Mouse (Mus musculus): ENCODE data around the gene Stk32b. TPM values are rescaled to one million over a fixed set of nuclear protein-coding genes. Genes with fewer than 3 reads are reported as not detected.

Gene Stk32b
- total and polyA plus RNA-seq, 2 experiments from 2014 or later = 18.9 to 22.8 TPM

- TF ChIP-seq CTCF (IDR thresholded peaks at IDR 0.05; ENCODE audit: low read depth) = no peak
- no peaks in the 10 kb centered on the region for H3K4me1 ChIP-seq (ENCODE audit: insufficient read depth)
- DNase-seq (peak; percentile 73), ATAC-seq (peak; percentile 71; the same call in 1 of the 2 replicates)
- H3K27me3 ChIP-seq (ENCODE audit: insufficient read depth, low read length) = no peaks in the 10 kb centered on the region
- H3K4me3 ChIP-seq (ENCODE audit: low read depth, low read length) = no peak overlapping the region
- H3K9me3 ChIP-seq (ENCODE audit: low read length) = no peaks in the 10 kb centered on the region
- H3K27ac ChIP-seq (ENCODE audit: low read depth, low read length) = no peak overlapping the region
- H3K9ac ChIP-seq = no peak overlapping the region
- WGBS = 62% methylated on average over 5 of the region's 5 CpGs
- H3K4me2 ChIP-seq (ENCODE audit: low read depth) = no peak overlapping the region
- no peaks in the 10 kb centered on the region for H3K36me3 ChIP-seq (ENCODE audit: insufficient read depth)
These were observed 181.7 kb downstream of the Stk32b start for GRCm38 (mm10) chr5:37535227-37535626.

- WGBS = 84% methylated on average over 5 of the region's 5 CpGs
- DNase-seq = no peak
- TF ChIP-seq CTCF (IDR thresholded peaks at IDR 0.05; ENCODE audit: low read depth) = no peak
- Histone ChIP-seq H3K27me3 (ENCODE audit: insufficient read depth, low read length) (no peaks in the 10 kb centered on the region), H3K4me3 (ENCODE audit: low read depth, low read length) (no peak overlapping the region), H3K27ac (ENCODE audit: low read depth, low read length) (no peak overlapping the region), H3K9me3 (ENCODE audit: low read length) (no peaks in the 10 kb centered on the region), H3K36me3 (ENCODE audit: insufficient read depth) (no peaks in the 10 kb centered on the region), H3K4me2 (ENCODE audit: low read depth) (no peak overlapping the region), H3K4me1 (ENCODE audit: insufficient read depth) (no peaks in the 10 kb centered on the region), H3K9ac (no peak overlapping the region)
- no peak for ATAC-seq
These were observed 191.6 kb downstream of the Stk32b start for GRCm38 (mm10) chr5:37525363-37525762.

- H3K9ac ChIP-seq = no peak overlapping the region
- ATAC-seq = no peak
- no peak overlapping the region for H3K27ac ChIP-seq (ENCODE audit: low read depth, low read length)
- DNase-seq = no peak
- no peaks in the 10 kb centered on the region for H3K9me3 ChIP-seq (ENCODE audit: low read length)
- WGBS = 67% methylated on average over 3 of the region's 3 CpGs
- no peak overlapping the region for H3K4me2 ChIP-seq (ENCODE audit: low read depth)
- no peaks in the 10 kb centered on the region for H3K27me3 ChIP-seq (ENCODE audit: insufficient read depth, low read length)
- no peaks in the 10 kb centered on the region for H3K4me1 ChIP-seq (ENCODE audit: insufficient read depth)
- no peak overlapping the region for H3K4me3 ChIP-seq (ENCODE audit: low read depth, low read length)
- TF ChIP-seq CTCF (IDR thresholded peaks at IDR 0.05; ENCODE audit: low read depth) = no peak
- no peaks in the 10 kb centered on the region for H3K36me3 ChIP-seq (ENCODE audit: insufficient read depth)
These were observed 196.5 kb downstream of the Stk32b start for GRCm38 (mm10) chr5:37520441-37520840.

- DNase-seq = no peak
- no peaks in the 10 kb centered on the region for H3K4me1 ChIP-seq (ENCODE audit: insufficient read depth)
- H3K36me3 ChIP-seq (ENCODE audit: insufficient read depth) = no peaks in the 10 kb centered on the region
- no peak overlapping the region for H3K4me3 ChIP-seq (ENCODE audit: low read depth, low read length)
- ATAC-seq = no peak
- no peaks in the 10 kb centered on the region for H3K27me3 ChIP-seq (ENCODE audit: insufficient read depth, low read length)
- no peaks in the 10 kb centered on the region for H3K9me3 ChIP-seq (ENCODE audit: low read length)
- H3K4me2 ChIP-seq (ENCODE audit: low read depth) = no peak overlapping the region
- no peak overlapping the region for H3K27ac ChIP-seq (ENCODE audit: low read depth, low read length)
- 25% methylated on average over 2 of the region's 2 CpGs for WGBS
- no peak for TF ChIP-seq CTCF (IDR thresholded peaks at IDR 0.05; ENCODE audit: low read depth)
- H3K9ac ChIP-seq = no peak overlapping the region
These were observed 204.5 kb downstream of the Stk32b start for GRCm38 (mm10) chr5:37512479-37512878.

- Histone ChIP-seq H3K4me3 (ENCODE audit: low read depth, low read length) (no peak overlapping the region), H3K4me1 (ENCODE audit: insufficient read depth) (no peaks in the 10 kb centered on the region), H3K9me3 (ENCODE audit: low read length) (no peaks in the 10 kb centered on the region), H3K27ac (ENCODE audit: low read depth, low read length) (no peak overlapping the region), H3K36me3 (ENCODE audit: insufficient read depth) (no peaks in the 10 kb centered on the region), H3K4me2 (ENCODE audit: low read depth) (no peak overlapping the region), H3K27me3 (ENCODE audit: insufficient read depth, low read length) (no peaks in the 10 kb centered on the region), H3K9ac (no peak overlapping the region)
- DNase-seq (no peak), ATAC-seq (no peak)
- WGBS = 78% methylated on average over 12 of the region's 12 CpGs
- TF ChIP-seq CTCF (IDR thresholded peaks at IDR 0.05; ENCODE audit: low read depth) = no peak
These were observed 210.0 kb downstream of the Stk32b start for GRCm38 (mm10) chr5:37506880-37507519.

DNA sequence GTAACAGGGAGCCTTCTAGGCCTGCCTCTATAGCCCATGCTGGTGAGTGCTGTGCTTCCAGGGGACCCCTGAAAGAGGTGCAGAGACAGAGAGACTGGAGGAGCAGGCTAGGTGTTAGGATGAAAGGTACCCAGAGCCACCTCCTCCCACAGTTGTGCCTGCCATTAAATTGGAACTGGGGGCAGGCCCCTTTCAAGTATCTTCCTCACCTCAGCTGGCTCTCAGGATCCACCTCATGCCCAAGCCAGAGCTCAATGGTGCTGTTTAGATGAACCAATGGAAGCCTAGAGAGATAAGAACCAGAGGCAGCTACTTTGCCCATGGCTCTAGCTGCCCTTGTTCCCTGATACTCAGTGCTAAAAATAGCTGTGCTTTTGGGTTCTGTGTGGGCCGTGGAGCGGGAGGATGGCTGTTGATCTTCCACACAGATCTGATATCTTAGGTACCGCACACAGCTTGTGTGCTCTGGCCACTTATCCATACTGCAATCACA lies 221.9 kb downstream of the Stk32b start:
- 88% methylated on average over 3 of the region's 3 CpGs for WGBS
- Histone ChIP-seq H3K27me3 (ENCODE audit: insufficient read depth, low read length) (no peaks in the 10 kb centered on the region), H3K36me3 (ENCODE audit: insufficient read depth) (no peaks in the 10 kb centered on the region), H3K4me1 (ENCODE audit: insufficient read depth) (no peaks in the 10 kb centered on the region), H3K4me3 (ENCODE audit: low read depth, low read length) (no peak overlapping the region), H3K4me2 (ENCODE audit: low read depth) (no peak overlapping the region), H3K9ac (no peak overlapping the region), H3K9me3 (ENCODE audit: low read length) (no peaks in the 10 kb centered on the region), H3K27ac (ENCODE audit: low read depth, low read length) (no peak overlapping the region)
- ATAC-seq (no peak), DNase-seq (no peak)
- no peak for TF ChIP-seq CTCF (IDR thresholded peaks at IDR 0.05; ENCODE audit: low read depth)

- no peak for TF ChIP-seq CTCF (IDR thresholded peaks at IDR 0.05; ENCODE audit: low read depth)
- peak; percentile 15 for DNase-seq
- 34% methylated on average over 3 of the region's 3 CpGs for WGBS
- Histone ChIP-seq H3K27me3 (ENCODE audit: insufficient read depth, low read length) (no peaks in the 10 kb centered on the region), H3K4me1 (ENCODE audit: insufficient read depth) (no peaks in the 10 kb centered on the region), H3K27ac (ENCODE audit: low read depth, low read length) (no peak overlapping the region), H3K4me2 (ENCODE audit: low read depth) (no peak overlapping the region), H3K4me3 (ENCODE audit: low read depth, low read length) (no peak overlapping the region), H3K9me3 (ENCODE audit: low read length) (no peaks in the 10 kb centered on the region), H3K36me3 (ENCODE audit: insufficient read depth) (no peaks in the 10 kb centered on the region), H3K9ac (no peak overlapping the region)
- ATAC-seq = no peak
These were observed 244.9 kb downstream of the Stk32b start for GRCm38 (mm10) chr5:37472025-37472608.
